Mouse (Mus musculus) thymus, adult 2 months (tissue): ENCODE results near the gene Elfn1.

ENCODE experiments used
- CTCF ChIP-seq: fragments of 200-500 bp; IDR thresholded peaks from 2 replicates; pipeline ENCODE4 v1.5.1; 2012; ENCODE audit warnings: mild to moderate bottlenecking, control low read depth, low read length, moderate library complexity, borderline replicate concordance; ENCODE audit not compliant: control insufficient read depth, poor library complexity, insufficient read depth; ENCODE audit errors: extremely low read depth
- POLR2A ChIP-seq: fragments of 200-500 bp; IDR thresholded peaks from 2 replicates; pipeline ENCODE4 v1.6.1; 2012; ENCODE audit warnings: mild to moderate bottlenecking, low read length, control low read depth, moderate library complexity; ENCODE audit not compliant: control insufficient read depth, poor library complexity, insufficient read depth; ENCODE audit errors: extremely low read depth

GRCm38 (mm10) chr5:139970186-139970631 lies 62.5 kb downstream of the Elfn1 start:
- TF ChIP-seq POLR2A (no peak), CTCF (peak; percentile 51; the same call in 1 of the 2 replicates)
